Mouse (Mus musculus): ENCODE measurements at regions not wholly inside any gene's neighbourhood (a gene's known extent, or its start where the extent isn't known, plus 50 kb on each side); places are given as distances from the start of the nearest gene placed in this dataset.

DNA sequence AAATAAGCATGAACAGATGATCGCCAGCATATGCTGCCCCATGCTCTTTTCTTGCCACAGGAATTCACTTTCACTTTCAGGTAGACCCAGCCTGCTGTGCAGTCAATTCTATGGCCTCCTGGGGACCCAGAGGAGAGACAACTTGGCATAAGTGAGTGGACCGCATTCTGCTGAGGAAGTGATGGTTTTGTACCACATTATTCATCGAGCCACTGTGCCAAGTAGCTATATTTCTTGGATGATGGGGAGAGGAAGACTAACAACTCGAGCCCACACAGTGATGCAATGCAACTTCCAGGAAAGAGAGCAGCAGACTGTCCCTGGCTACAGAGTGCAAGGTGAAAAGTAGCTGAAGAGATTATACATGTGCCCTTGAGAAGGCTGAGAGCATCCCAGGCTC, 515.8 kb upstream of the Kif18a start:
- no peak for DNase-seq (ENCODE audit: low read depth, low spot score)

GRCm38 (mm10) chr2:108766461-108766860, 514.1 kb upstream of the Kif18a start:
- no peak for DNase-seq (ENCODE audit: low read depth, low spot score)

DNA sequence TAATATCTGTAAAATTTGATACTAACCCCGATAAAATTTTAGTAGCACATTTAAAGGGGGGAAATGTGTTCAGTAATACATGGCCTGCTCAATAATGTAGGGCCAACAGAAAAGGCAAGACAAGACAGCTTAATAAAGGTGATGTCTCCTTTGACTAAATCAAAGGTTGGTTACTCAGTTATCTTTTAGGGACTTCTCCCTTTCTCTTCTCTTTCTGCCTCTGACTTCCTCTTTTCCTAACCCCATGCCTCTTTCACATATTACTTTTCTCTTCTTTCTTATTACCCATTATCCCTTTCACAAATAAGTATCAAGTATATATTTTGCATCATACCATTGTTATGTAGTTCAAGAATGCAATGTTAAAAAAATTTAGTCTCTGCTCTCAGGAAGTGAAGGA, 510.2 kb upstream of the Kif18a start:
- DNase-seq (ENCODE audit: low read depth, low spot score): no peak

GRCm38 (mm10) chr2:108783457-108783856, 497.1 kb upstream of the Kif18a start:
- no peak for DNase-seq (ENCODE audit: low read depth, low spot score)

GRCm38 (mm10) chr2:108785161-108785957, 495.2 kb upstream of the Kif18a start:
- no peak for DNase-seq (ENCODE audit: low read depth, low spot score)

DNA sequence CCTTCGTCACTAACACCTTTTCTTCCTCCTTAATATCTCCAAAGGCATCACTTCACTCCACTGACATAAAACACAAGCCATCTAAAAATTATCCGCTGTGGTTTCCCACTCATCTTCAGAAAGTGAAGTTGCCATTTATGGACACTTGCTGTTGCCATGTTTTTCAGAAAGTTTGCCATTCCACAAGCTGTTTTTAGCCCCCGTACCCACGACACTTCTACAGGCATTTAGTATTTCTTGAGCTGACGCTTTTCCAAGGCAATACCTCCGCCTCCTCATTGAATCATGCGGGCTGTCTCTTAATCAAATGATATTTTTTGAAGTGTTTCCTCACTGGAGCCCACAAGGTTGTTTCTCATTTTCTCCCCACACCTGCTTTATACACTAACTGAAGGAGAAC, 491.4 kb upstream of the Kif18a start:
- DNase-seq (ENCODE audit: low read depth, low spot score): no peak

DNA sequence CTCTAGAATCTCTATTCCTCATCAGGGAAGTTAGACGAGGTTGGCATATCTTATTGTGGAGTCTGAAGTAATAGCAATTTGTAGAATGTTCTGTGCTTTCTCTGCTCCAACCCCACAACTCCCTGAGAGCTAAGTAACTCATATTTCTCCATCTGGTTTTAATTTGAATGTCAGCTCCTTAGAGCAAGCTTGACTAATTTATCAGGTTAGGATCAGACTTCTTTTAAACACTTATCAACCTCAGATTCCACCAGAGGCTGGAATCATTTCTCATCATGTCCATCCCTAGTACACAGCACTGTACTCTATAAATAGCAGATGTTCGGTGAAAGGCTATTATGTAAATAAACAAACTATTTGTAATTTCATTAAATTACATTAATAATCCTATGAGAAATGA, 485.4 kb upstream of the Kif18a start:
- no peak for DNase-seq (ENCODE audit: low read depth, low spot score)

- no peak for DNase-seq (ENCODE audit: low read depth, low spot score)
Observed at GRCm38 (mm10) chr2:108796816-108797581, 483.5 kb upstream of the Kif18a start.

- DNase-seq (ENCODE audit: low read depth, low spot score): no peak
Observed at GRCm38 (mm10) chr2:108812367-108812766, 468.2 kb upstream of the Kif18a start.

GRCm38 (mm10) chr2:108813040-108813566, 467.4 kb upstream of the Kif18a start:
- DNase-seq (ENCODE audit: low read depth, low spot score): no peak

DNA sequence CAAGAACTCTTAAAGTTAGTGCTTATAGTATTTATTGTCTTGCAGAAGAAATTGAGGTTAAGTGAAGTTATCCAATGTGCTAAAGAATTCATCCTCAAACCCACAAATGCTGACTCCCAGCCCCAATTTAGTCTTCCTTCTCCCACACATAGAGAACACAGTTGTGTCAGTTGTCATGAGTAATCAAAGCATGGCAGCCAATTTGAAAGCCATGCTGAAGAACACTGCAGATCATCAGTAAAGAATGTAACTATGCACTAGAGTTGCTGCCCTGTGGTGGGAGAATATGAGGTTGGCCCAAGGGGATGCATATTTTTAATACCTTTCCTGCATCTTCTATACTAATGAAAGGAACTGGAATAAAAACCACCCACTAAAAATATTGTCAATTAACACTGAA, 464.0 kb upstream of the Kif18a start:
- DNase-seq (ENCODE audit: low read depth, low spot score): no peak

DNA sequence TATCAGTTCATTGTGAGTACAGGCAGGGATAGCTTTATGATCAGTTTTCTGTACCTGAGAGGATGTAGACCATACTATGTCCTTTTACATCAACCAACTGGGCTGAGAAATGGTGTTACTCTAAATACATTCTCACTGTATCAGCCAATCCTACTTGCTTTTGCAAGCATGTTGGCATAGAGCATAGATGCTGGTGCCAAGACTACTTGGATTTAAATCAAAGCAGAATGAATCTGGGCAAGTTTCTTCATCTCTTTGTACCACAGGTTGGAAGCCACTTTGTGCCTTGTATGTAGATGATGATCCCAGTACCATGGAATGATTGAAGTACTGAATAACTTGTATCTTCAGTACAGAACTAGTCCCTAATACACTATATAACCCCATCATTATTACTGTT, 456.5 kb upstream of the Kif18a start:
- no peak for DNase-seq (ENCODE audit: low read depth, low spot score)

DNA sequence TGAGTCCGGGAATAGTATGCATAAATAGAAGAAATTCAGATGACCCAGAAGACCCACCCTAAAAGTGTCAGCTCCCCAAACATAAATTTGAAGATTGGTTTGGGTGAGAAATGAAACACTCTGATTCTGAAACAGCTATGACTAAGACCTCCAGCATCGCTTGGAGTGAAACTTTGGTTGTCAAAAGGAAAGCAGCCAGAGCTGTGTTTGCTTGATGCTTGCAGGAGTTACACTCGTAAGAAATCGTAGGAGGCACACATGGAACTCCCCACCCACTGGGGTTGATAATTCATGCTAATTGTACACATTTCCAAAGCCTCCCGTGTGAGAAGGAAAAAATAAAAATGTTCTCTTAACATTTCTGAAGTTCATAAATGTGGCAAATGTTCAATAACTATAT, 454.6 kb upstream of the Kif18a start:
- DNase-seq (ENCODE audit: low read depth, low spot score): no peak

DNA sequence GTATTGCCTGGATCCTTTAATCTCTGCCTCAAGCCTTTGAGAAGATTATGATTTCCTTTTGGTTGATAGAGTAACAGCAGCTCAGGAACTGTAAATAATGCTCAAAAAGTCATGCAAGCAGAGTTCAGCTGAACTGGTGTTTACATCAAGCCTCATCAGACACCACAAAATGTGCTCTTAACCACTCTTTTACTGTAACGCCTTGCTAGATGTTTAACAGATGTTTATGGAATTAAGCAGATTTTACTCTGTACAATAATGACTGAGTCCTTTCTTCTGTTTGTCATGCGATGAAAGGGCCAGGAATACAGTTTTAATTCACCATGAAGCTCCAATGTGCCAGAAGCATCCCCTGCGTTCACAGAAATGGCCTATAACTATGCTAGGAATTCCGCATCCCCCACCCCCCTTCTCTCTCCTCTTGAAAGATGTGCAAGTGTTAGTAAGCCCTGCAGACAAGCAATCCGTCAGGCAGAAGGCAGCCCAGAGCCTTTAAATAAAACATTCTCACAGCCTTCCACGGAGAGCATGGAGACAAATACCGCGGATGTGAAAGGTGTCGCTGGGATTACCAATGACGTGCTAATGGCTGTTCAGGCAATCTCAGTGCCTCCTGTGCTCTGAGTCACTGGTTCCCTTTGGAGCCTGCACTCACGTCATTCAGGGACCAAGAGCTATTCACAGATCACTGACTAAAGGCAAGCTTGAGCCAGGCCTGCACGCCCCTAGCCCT, 453.3 kb upstream of the Kif18a start:
- peak; percentile 20 for DNase-seq (ENCODE audit: low read depth, low spot score)

- no peak for DNase-seq (ENCODE audit: low read depth, low spot score)
Observed at GRCm38 (mm10) chr2:108827974-108828700, 452.4 kb upstream of the Kif18a start.

- DNase-seq (ENCODE audit: low read depth, low spot score): peak; percentile 90
Observed at GRCm38 (mm10) chr2:108843855-108844254, 436.7 kb upstream of the Kif18a start.

DNA sequence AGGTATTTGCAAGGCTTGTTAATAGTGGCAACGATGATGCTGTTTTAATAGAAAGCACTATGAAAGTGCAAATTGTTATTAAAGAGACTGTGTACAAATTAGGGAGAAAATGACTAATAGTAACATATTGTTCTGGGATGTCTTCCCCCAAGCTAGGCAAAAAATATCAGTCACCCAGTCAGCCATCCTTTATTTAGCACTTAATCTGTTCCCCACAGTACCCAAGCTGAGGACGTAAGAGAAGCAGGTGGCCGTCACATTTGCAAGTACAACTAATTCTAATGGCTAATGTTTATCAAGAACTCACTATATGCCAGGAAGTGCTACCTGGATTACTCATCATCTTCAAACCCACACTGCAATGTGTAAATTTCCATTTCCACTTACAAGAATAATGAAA, 432.5 kb upstream of the Kif18a start:
- DNase-seq (ENCODE audit: low read depth, low spot score): no peak

DNA sequence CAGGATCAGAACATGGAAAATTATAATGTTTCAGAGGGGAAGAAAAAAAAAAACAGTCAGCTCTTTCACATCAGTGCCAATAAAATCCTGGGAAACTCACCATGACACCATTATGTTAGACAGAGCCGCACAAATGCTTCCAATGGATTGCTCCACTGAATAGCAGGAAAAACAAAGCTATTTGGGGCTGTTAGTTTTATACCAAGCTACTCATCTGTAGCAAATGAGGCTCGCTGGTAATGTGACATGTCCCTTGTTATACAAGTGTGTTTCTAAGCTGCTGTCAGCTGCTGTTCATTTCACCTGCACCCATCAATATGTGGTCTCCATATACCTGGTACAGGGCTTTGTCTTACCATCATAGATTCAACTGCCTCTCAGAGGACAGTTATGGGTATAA, 426.1 kb upstream of the Kif18a start:
- DNase-seq (ENCODE audit: low read depth, low spot score): no peak

DNA sequence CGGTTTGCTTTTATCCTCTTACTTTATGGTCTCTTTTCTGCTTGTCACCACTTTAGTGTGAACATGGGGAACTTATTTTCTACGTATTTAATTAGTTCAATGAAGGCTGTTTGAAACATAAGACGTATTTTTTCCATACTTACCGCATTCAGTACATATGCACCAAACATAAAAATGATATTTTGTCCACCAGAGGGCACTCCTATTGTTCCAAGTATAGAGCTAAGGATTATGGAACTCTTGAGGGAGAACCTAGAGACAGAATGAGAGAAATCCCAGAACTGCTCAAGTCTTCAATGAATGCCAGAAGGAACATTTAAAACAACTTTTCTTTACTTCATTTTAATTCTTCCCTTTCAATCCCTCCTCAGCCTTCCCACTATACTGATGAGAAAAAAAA, 403.4 kb upstream of the Kif18a start:
- DNase-seq (ENCODE audit: low read depth, low spot score): peak; percentile 36

DNA sequence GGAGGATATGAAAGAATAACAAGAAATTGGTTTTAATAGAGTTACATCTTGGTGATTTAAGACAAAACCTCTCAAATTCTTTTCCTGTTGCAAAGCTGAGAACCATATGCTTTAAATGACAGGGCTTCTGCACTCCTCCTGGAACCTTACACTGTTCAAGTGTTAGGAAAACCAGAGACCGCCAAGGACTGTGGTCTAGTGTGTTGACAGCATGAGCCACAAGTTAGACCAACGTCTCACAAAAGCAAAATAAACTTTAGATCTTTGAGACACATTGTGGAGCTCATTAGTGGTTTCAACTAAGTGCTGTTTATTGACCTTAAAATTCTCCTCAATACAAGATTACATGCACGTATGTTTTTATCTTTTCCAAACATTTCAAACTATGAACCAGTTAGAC, 402.9 kb upstream of the Kif18a start:
- no peak for DNase-seq (ENCODE audit: low read depth, low spot score)

DNA sequence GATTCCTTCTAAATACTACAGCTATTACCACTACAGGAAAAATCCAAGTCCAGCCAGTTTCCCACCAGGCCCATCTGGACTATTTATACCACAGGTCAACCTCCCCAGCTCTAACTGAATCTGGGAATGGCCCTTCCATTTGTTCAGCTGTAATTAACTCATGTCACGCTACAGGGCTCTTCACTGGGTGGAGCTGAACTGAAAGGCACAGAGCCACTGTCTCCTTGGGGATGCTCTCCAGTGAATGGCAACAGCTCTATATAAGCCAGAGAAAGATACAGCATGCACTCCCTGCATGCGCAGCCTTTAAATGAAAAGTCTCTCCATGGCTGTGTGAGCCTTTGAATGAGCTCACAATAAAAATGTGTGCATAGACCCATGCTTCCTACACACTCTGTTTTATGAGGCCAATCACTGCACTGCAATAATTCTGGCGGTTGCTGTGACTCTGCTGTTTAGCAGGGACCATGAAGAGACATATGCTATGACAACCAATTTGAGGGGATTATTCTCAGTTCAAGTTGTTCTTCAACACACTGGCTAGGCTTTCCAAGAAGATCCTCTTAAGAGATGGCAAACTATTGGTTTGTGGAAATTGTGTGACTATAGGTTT, 376.3 kb upstream of the Kif18a start:
- no peak for DNase-seq (ENCODE audit: low read depth, low spot score)

Measured in ES-CJ7 (cell line).